Mouse (Mus musculus) spleen, postnatal 14 days (tissue): Measurements from ENCODE around the gene Zbtb38.
A peak's percentile ranks its signal among the peaks of the same experiment; 100 is the strongest.

Experiments used
- DNase-seq, 2 experiments: peaks; one replicate each; pipeline ENCODE4 v3.0.0; 2021 to 2022; ENCODE audit warnings: low spot score in 2 of 2

Zbtb38 gene

GRCm38 (mm10) chr9:96758749-96759597 lies 6.3 kb upstream of the Zbtb38 start:
- peak in 1 of 2 experiments; percentile 33 for DNase-seq

- no peak for DNase-seq
Observed at GRCm38 (mm10) chr9:96756638-96757435, 4.2 kb upstream of the Zbtb38 start.

GRCm38 (mm10) chr9:96755761-96756160 lies 3.1 kb upstream of the Zbtb38 start:
- DNase-seq: no peak

GRCm38 (mm10) chr9:96754625-96754969 lies 2.0 kb upstream of the Zbtb38 start:
- no peak for DNase-seq

GRCm38 (mm10) chr9:96753921-96754624 lies 1.4 kb upstream of the Zbtb38 start:
- DNase-seq: no peak

GRCm38 (mm10) chr9:96753392-96753791 lies 761 bp upstream of the Zbtb38 start:
- DNase-seq: no peak

GRCm38 (mm10) chr9:96751821-96752602 lies 619 bp downstream of the Zbtb38 start:
- DNase-seq: no peak

- DNase-seq: no peak
Observed at GRCm38 (mm10) chr9:96750636-96751035, 2.0 kb downstream of the Zbtb38 start.

GRCm38 (mm10) chr9:96746527-96746926 lies 6.1 kb downstream of the Zbtb38 start:
- DNase-seq: no peak

GRCm38 (mm10) chr9:96744909-96745308 lies 7.7 kb downstream of the Zbtb38 start:
- no peak for DNase-seq

- DNase-seq: no peak
Observed at GRCm38 (mm10) chr9:96741365-96742085, 11.1 kb downstream of the Zbtb38 start.

- DNase-seq: no peak
Observed at GRCm38 (mm10) chr9:96740712-96741364, 11.8 kb downstream of the Zbtb38 start.

GRCm38 (mm10) chr9:96739808-96740711 lies 12.6 kb downstream of the Zbtb38 start:
- DNase-seq: no peak

- DNase-seq: no peak
Observed at GRCm38 (mm10) chr9:96738563-96739355, 13.9 kb downstream of the Zbtb38 start.

- DNase-seq: no peak
Observed at GRCm38 (mm10) chr9:96735946-96736345, 16.7 kb downstream of the Zbtb38 start.

GRCm38 (mm10) chr9:96733425-96733717 lies 19.3 kb downstream of the Zbtb38 start:
- no peak for DNase-seq

- DNase-seq: no peak
Observed at GRCm38 (mm10) chr9:96732644-96733424, 19.8 kb downstream of the Zbtb38 start.
